Mouse (Mus musculus) cerebellum, adult 2 months (tissue): ENCODE measurements around the gene Dhx58. TPM values are rescaled to one million over a fixed set of nuclear protein-coding genes. Genes with fewer than 3 reads are reported as not detected.

Source experiments
- DNase-seq, 2 experiments: peaks; one replicate each; pipeline ENCODE4 v3.0.0; 2021
- H3K27ac ChIP-seq: fragments of 200-500 bp; 2 replicates; pipeline ENCODE4 v1.5.1; 2012; ENCODE audit warnings: low read length, control low read depth, inconsistent platforms; ENCODE audit not compliant: insufficient read depth
- H3K27me3 ChIP-seq: fragments of 200-500 bp; 2 replicates; pipeline ENCODE4 v1.6.1; 2012; ENCODE audit warnings: inconsistent platforms, mild to moderate bottlenecking, low read length, moderate library complexity; ENCODE audit not compliant: control insufficient read depth, insufficient read depth
- H3K4me1 ChIP-seq: fragments of 200-500 bp; 2 replicates; pipeline ENCODE4 v1.6.1; 2011; ENCODE audit warnings: low read length; ENCODE audit not compliant: control insufficient read depth, insufficient read depth
- H3K4me3 ChIP-seq: fragments of 200-500 bp; replicated peaks from 2 replicates; pipeline ENCODE3; 2011; ENCODE audit warnings: mild to moderate bottlenecking, low read depth, low read length, control low read depth; ENCODE audit not compliant: insufficient read depth
- CTCF ChIP-seq: fragments of 200-500 bp; IDR thresholded peaks from 2 replicates; pipeline ENCODE4 v1.5.1; 2011; ENCODE audit warnings: low read depth, mild to moderate bottlenecking, control low read depth, low read length, moderate library complexity, borderline replicate concordance; ENCODE audit not compliant: insufficient read depth
- POLR2A ChIP-seq: fragments of 200-500 bp; IDR thresholded peaks from 2 replicates; pipeline ENCODE4 v1.6.1; 2011; ENCODE audit warnings: low read length, control low read depth, borderline replicate concordance; ENCODE audit not compliant: insufficient read depth
- WGBS: fragments of 180-500 bp; shearing (Covaris S2); methylation state at CpG from one replicate; pipeline ENCODE4 v1.1.7; 2018; 5-methylcytosine and 5-hydroxymethylcytosine counted together
- polyA plus RNA-seq: library from polyadenylated mRNA; depleted of rRNA; stranded (reverse); fragments of >200 nt; gene quantifications from 2 replicates; pipeline ENCODE4 v1.2.3, GENCODE M21; 2012

Gene Dhx58
- polyA plus RNA-seq, 1 experiment: 5.1 TPM

GRCm38 (mm10) chr11:100721254-100721653 lies 17.2 kb upstream of the Dhx58 start:
- H3K4me3 ChIP-seq: no peak overlapping the region
- TF ChIP-seq CTCF (no peak), POLR2A (no peak)
- DNase-seq: no peak
- no peak overlapping the region; the same call in 1 of the 2 replicates for H3K27ac ChIP-seq
- no peaks in the 10 kb centered on the region for H3K27me3 ChIP-seq
- WGBS: 68% methylated on average over 4 of the region's 4 CpGs
- H3K4me1 ChIP-seq: peaks cover 19% of the 10 kb centered on the region

GRCm38 (mm10) chr11:100720345-100720744 lies 16.3 kb upstream of the Dhx58 start:
- 68% methylated on average over 5 of the region's 5 CpGs for WGBS
- no peak for TF ChIP-seq POLR2A
- no peak for TF ChIP-seq CTCF
- no peak for DNase-seq
- Histone ChIP-seq H3K4me3 (no peak overlapping the region), H3K4me1 (peaks cover 18% of the 10 kb centered on the region), H3K27me3 (no peaks in the 10 kb centered on the region), H3K27ac (peak overlapping the region; percentile 2; the same call in 1 of the 2 replicates)

GRCm38 (mm10) chr11:100719893-100720292 lies 15.8 kb upstream of the Dhx58 start:
- DNase-seq: no peak
- no peaks in the 10 kb centered on the region for H3K27me3 ChIP-seq
- H3K4me1 ChIP-seq: peaks cover 14% of the 10 kb centered on the region
- TF ChIP-seq CTCF: no peak
- TF ChIP-seq POLR2A: no peak
- no peak overlapping the region for H3K4me3 ChIP-seq
- 80% methylated on average over 11 of the region's 11 CpGs for WGBS
- H3K27ac ChIP-seq: no peak overlapping the region

GRCm38 (mm10) chr11:100719312-100719711 lies 15.2 kb upstream of the Dhx58 start:
- 72% methylated on average over 3 of the region's 3 CpGs for WGBS
- no peak for TF ChIP-seq POLR2A
- no peak for TF ChIP-seq CTCF
- Histone ChIP-seq H3K4me1 (peaks cover 14% of the 10 kb centered on the region), H3K27me3 (no peaks in the 10 kb centered on the region), H3K27ac (no peak overlapping the region), H3K4me3 (no peak overlapping the region)
- DNase-seq: no peak

- Histone ChIP-seq H3K4me1 (peaks cover 17% of the 10 kb centered on the region), H3K27me3 (no peaks in the 10 kb centered on the region), H3K27ac (no peak overlapping the region), H3K4me3 (no peak overlapping the region)
- DNase-seq: no peak
- WGBS: 17% methylated on average over 4 of the region's 4 CpGs
- TF ChIP-seq CTCF (no peak), POLR2A (no peak)
Observed at GRCm38 (mm10) chr11:100718866-100719265, 14.8 kb upstream of the Dhx58 start.

GRCm38 (mm10) chr11:100718462-100718861 lies 14.4 kb upstream of the Dhx58 start:
- DNase-seq: no peak
- peaks cover 17% of the 10 kb centered on the region for H3K4me1 ChIP-seq
- H3K27me3 ChIP-seq: no peaks in the 10 kb centered on the region
- WGBS: 90% methylated on average over 7 of the region's 7 CpGs
- no peak overlapping the region for H3K4me3 ChIP-seq
- H3K27ac ChIP-seq: no peak overlapping the region
- TF ChIP-seq POLR2A (no peak), CTCF (no peak)

- WGBS: 46% methylated on average over 3 of the region's 3 CpGs
- Histone ChIP-seq H3K4me3 (no peak overlapping the region), H3K27me3 (no peaks in the 10 kb centered on the region), H3K27ac (no peak overlapping the region), H3K4me1 (peaks cover 7% of the 10 kb centered on the region)
- TF ChIP-seq POLR2A: no peak
- no peak for TF ChIP-seq CTCF
- no peak for DNase-seq
Observed at GRCm38 (mm10) chr11:100716649-100717048, 12.6 kb upstream of the Dhx58 start.

GRCm38 (mm10) chr11:100714948-100715347 lies 10.9 kb upstream of the Dhx58 start:
- no peak for TF ChIP-seq CTCF
- no peak for TF ChIP-seq POLR2A
- no peak overlapping the region for H3K27ac ChIP-seq
- no peak overlapping the region for H3K4me3 ChIP-seq
- DNase-seq: no peak
- WGBS: 87% methylated on average over 6 of the region's 6 CpGs
- H3K4me1 ChIP-seq: peaks cover 5% of the 10 kb centered on the region
- no peaks in the 10 kb centered on the region for H3K27me3 ChIP-seq

- Histone ChIP-seq H3K27ac (no peak overlapping the region), H3K27me3 (no peaks in the 10 kb centered on the region), H3K4me1 (peaks cover 5% of the 10 kb centered on the region), H3K4me3 (no peak overlapping the region)
- WGBS: 52% methylated on average over 6 of the region's 6 CpGs
- peak; percentile 71 to 75 for DNase-seq
- TF ChIP-seq CTCF (peak; percentile 79), POLR2A (no peak)
Observed at GRCm38 (mm10) chr11:100714534-100714915, 10.5 kb upstream of the Dhx58 start.
